Mouse (Mus musculus) layer of hippocampus, postnatal 36 days (tissue): ENCODE data around the gene Foxd4. TPM values are rescaled to one million over a fixed set of nuclear protein-coding genes. Genes with fewer than 3 reads are reported as not detected.

Source experiments
- DNase-seq, 2 experiments: peaks; one replicate each; pipeline ENCODE4 v3.0.0; 2022
- microRNA-seq, 2 experiments: library from miRNA; unstranded; fragments of <30 nt; microRNA quantifications; one replicate each; pipeline ENCODE4 v1.2.0; 2021
- total RNA-seq, 2 experiments: library from RNA; stranded (reverse); gene quantifications; 2 replicates each; pipeline ENCODE4 v1.2.3; 2021

The Foxd4 gene
- total RNA-seq, 2 experiments from 2014 or later: not detected

- DNase-seq: no peak
Measured at GRCm38 (mm10) chr19:24873873-24874272, 27.1 kb downstream of the Foxd4 start.

GRCm38 (mm10) chr19:24871037-24871635 lies 29.9 kb downstream of the Foxd4 start:
- peak; percentile 76 to 82 for DNase-seq

GRCm38 (mm10) chr19:24865436-24865835 lies 35.6 kb downstream of the Foxd4 start:
- no peak for DNase-seq

DNA sequence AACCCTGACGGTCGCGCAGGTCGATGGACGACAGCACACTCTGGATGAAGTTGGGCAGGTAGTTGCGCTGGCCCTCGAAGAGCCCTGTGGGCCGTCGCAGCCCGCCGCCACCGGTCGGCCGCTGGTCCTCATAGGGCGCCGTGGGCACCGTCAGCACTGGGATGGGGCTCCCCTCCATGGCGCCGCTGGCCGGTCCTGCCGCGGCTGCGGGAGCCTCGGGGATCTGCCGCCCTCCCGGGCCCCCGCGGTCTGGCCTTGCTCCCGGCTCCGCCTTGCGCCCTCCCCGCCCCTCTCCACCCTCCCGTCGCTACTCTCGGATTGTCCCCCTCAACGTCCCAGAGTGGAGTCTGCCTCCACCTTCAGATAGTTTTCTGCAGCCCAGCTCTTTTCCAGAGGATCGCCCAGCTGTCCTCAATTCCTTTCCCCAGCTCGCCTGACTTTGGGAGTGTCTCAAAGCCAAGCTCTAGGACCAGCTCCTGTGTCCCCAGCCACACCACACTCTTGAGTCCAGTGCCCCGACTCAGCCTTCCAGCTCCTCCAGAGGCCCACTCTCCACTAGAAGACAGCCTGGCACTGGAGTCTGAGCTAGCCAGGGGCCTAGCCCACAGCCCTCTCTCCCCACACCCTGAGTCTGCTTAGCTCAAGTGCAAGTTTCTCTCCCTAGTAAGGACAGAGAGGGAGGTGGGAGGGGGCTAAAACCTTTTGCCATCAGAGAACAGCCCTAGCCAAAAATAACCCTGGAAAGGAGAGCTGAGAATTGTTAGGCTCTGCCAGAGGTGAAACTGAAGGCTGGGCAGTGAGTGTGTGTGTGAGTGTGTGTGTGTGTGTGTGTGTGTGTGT lies 39.2 kb downstream of the Foxd4 start, which contains the start of gene Pgm5:
Gene Pgm5, minus strand, starts transcription at position 244 of the 840 bp plus-strand sequence.
- no peak for DNase-seq

DNA sequence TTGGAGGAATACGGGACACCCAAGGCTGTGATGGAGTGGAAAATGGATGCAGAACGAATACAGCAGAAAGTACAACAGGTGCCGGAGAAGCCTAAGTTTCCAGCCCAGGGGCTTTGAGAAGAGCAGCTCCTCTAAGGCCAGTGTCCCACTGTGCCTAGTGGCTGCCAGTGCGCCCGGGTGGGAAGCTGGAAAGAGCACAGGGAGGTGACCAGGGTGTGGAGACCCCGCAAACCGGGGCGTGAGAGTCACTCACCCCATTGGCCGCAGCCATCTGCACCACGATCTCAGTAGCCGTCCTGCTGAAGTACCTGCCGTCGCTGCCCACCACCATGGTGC lies 39.8 kb downstream of the Foxd4 start:
- no peak for DNase-seq

- peak in 1 of 2 experiments; percentile 15 for DNase-seq
Measured at GRCm38 (mm10) chr19:24851456-24852315, 49.3 kb downstream of the Foxd4 start.

Small RNA genes lying within 50 kb of the gene (microRNA-seq; reads per million reads assigned to microRNA genes)
- gene Mir3084-1: 0 reads per million in 2 experiments

Other genes with a start within 250 kb of the Foxd4 start
- 1 to 10 TPM in 1 of 2 experiments, under 1 TPM in 1; 0.35 to 1.0 TPM for gene Tmem252, start 227.2 kb downstream of the Foxd4 start, total RNA-seq
- 1 to 10 TPM; 3.7 to 5.2 TPM for gene Pgm5, start 39.3 kb downstream of the Foxd4 start, total RNA-seq
- gene Gm10053, start 25.5 kb downstream of the Foxd4 start, total RNA-seq: 100 to 1,000 TPM; 203 to 206 TPM
- 10 to 100 TPM; 13.3 to 14.1 TPM for gene Cbwd1, start 60.4 kb upstream of the Foxd4 start, total RNA-seq
- 1 to 10 TPM; 2.9 to 3.8 TPM for gene Dock8, start 98.3 kb upstream of the Foxd4 start, total RNA-seq